Mouse (Mus musculus) cerebellum, postnatal 14 days (tissue): ENCODE results near the gene Fto.

Experiments
- DNase-seq, 2 experiments: peaks; one replicate each; pipeline ENCODE4 v3.0.0; 2021; ENCODE audit warnings: mixed read lengths in 2 of 2

Fto gene

GRCm38 (mm10) chr8:91324916-91325315, 11.6 kb downstream of the Fto start:
- DNase-seq, result no peak

DNA sequence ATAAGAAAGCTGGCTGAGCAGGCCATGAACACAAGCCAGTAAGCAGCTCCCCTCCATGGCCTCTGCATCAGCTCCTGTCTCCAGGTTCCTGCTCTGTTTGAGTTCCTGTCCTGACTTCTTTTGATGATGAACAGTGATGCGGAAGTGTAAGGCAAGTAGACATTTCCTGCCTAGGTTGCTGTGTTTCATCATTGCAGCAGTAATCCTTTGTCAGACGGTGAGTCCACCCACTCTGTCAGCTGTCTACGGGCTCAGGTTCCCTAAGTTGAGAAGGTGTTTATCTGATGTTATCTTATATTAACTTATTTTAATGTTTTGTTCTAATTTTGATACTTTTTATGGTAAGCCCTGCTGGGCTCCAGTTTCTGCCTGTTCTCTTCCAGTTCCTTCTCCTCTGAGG, 12.7 kb downstream of the Fto start:
- no peak for DNase-seq

GRCm38 (mm10) chr8:91326946-91327345, 13.6 kb downstream of the Fto start:
- DNase-seq, result no peak

GRCm38 (mm10) chr8:91327471-91328205, 14.3 kb downstream of the Fto start:
- DNase-seq, result no peak

GRCm38 (mm10) chr8:91329056-91329455, 15.7 kb downstream of the Fto start:
- DNase-seq, result no peak

- DNase-seq, result no peak
These were observed 16.1 kb downstream of the Fto start for GRCm38 (mm10) chr8:91329461-91329850.

DNA sequence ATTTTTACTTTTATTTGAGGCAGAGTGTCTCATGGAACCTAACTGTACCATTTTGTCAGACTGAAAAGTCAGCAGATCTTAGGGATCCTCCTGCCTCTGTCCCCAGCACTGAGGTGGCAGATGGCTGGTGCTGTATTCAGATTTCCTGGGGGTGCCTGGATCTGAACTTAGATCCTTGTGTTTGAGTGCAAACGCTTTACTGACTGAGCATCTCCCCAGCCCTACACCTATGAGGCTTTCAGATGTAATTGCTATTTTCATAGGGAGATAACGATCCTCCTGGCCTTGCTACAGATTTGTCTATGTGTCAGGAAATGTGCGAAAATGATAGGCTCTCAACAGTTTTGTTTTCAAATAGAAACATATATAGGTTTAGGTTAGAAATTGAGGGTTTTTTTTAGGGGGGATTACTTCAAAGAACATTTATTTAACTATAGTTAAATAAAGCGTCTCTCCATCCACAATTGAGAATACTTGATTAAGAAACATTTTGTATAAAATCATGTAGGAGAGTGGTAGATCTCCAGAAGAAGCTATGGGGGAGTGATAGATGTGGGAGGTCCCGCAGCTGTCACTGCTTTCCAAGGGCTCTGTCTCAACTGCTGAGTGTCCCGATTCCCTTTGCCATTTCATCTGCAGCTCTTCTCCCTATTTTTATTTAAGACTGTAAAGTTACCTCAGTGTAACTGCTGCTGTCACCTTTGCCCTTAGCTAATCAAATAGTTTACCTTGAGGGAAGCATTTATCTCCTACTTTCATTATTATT, 25.2 kb downstream of the Fto start:
- no peak for DNase-seq

DNA sequence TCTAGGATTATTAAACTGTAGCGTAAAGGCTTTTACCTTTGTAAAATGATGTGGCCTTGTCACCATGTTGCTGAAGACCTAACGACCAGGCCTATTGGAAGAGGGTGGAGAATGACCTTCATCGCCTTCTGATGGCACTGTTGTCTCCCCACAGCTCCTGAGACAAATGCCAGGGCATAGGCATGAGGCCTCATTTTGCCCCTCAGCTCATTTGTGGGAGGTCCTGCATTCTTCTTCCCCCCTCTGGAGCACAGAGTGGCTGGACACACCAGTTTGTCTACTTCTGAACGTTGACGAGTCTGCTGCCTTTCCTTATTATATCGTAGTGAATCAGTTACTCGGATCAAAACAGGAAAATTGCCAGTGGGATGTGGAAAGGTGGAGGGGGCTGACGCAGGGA, 26.3 kb downstream of the Fto start:
- no peak for DNase-seq

DNA sequence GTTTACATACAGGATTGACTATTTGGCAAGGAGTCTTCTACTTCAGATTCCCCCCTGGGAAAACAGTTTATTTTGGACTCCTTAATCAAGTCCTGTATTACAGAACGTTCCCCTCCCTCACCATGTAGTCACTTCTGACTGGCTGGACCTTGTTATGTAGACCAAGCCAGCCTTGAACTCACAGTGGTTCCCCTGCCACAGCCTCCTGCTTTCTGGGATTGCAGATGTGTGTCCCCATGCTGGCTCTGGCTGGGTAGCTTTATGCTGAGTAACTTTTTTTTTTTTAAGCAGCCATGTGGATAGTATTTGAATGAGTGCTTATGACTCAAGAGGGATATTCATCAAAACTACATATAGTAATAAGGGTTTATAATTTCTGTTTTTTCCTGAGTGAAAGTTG, 27.4 kb downstream of the Fto start:
- no peak for DNase-seq

GRCm38 (mm10) chr8:91342196-91342595, 28.9 kb downstream of the Fto start:
- no peak for DNase-seq

- no peak for DNase-seq
These were observed 29.5 kb downstream of the Fto start for GRCm38 (mm10) chr8:91342798-91343197.

DNA sequence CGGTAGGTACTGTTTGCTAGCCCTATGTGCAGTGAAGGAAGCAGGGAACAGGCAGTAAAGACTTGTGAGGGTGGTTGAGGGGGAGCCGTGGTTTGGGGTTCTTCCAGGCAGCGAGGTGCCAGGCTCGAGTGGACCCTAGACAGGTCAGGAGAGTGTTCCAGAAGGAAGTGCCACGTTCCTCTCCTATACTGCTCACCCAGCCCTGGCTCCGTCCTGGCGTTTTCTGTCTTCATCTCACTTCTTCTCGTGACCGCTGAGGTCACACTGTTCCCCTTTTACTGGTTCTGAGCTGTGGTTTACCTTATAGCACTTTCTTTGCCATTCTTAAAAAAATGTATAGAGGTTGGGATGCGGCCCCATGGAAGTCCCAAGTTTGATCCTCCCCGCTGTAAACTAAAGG, 31.3 kb downstream of the Fto start:
- no peak for DNase-seq

DNA sequence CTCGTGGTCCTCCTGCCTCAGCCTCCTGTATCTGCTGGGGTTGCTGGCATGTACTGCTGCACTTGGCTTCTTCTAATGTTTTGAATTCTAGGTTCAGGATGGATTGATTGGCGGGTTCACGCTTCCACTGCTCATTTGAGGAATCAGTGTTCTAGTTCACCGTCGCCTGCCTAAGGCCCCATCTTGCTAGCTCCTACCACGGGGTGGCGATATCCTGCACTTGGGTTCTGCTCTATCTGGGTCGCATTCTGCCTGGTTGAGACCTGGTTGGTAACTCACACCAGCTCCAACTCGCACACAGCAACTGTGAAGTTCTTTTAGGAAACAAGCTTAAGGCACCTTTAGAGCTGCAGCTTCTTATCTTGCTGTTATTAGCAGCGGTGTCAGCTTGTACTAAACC, 33.8 kb downstream of the Fto start:
- no peak for DNase-seq

- no peak for DNase-seq
These were observed 34.3 kb downstream of the Fto start for GRCm38 (mm10) chr8:91347595-91347994.

DNA sequence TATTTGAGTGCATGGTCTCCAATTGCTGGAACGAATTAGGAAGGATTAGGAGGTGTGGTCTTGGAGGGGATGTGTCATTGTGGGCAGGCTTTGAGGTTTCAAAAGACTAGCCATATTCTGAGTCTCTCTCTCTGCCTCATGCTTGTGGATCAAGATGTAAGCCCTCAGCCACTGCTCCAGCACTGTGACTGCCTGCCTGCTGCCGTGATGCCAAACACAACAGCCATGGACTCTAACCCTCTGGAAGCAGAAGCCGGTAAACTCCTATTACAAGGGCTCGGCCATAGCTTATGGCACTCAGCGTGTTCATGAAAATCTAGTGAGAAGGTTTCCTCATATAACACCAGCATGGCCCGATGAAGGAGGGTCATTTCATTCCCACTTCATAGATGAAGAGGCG, 36.5 kb downstream of the Fto start:
- no peak for DNase-seq

DNA sequence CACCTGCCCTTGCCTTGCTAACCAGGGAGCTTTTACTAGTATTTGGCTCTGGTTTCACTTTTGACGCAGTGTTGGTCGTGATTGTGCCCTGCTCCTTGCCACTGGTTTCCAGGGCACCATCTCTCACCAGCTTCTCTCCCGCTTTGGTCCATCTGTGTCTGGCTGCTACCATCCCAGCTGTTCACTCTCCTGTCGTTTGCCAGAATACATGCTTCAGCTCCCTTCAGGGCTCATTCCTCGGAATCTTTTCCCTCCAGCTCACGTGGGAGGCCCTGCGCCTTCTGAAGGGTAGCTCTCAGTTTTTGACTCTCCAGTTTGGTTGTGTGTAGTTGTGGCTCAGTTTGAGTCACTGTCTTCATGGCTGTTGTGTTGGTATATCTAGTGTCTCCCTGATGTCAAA, 37.3 kb downstream of the Fto start:
- no peak for DNase-seq

GRCm38 (mm10) chr8:91352598-91352997, 39.3 kb downstream of the Fto start:
- DNase-seq, result no peak

- no peak for DNase-seq
These were observed 39.7 kb downstream of the Fto start for GRCm38 (mm10) chr8:91353062-91353461.

GRCm38 (mm10) chr8:91353907-91354306, 40.6 kb downstream of the Fto start:
- DNase-seq, result no peak

DNA sequence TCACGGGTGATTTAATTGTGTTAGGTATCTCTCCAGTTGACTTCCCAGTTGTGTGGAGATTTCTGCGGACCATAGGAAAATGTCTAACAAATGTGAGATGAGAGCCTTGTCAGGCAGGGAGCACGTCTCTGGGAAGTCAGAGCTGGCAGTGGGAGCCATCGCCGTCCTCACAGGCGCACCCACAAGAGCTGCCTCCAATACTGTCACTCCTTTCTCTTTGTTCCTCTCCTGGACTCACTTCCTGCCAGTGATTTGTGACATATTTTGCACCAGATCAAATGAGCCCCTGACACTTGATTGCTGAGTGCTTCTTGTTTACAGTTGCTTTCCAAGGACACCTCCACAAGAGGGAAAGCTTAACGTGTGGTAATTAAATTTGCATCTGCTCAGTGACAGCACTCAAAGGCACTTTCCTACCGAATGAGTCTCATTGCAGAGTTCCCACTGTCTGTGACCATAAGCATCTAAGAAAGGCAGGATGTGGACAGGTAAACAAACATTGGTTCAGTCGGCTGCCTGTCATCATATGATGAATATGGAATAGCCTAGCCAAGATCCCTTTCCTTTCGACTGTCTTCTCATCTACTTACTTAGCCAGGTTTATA, 42.1 kb downstream of the Fto start:
- DNase-seq, result no peak

DNA sequence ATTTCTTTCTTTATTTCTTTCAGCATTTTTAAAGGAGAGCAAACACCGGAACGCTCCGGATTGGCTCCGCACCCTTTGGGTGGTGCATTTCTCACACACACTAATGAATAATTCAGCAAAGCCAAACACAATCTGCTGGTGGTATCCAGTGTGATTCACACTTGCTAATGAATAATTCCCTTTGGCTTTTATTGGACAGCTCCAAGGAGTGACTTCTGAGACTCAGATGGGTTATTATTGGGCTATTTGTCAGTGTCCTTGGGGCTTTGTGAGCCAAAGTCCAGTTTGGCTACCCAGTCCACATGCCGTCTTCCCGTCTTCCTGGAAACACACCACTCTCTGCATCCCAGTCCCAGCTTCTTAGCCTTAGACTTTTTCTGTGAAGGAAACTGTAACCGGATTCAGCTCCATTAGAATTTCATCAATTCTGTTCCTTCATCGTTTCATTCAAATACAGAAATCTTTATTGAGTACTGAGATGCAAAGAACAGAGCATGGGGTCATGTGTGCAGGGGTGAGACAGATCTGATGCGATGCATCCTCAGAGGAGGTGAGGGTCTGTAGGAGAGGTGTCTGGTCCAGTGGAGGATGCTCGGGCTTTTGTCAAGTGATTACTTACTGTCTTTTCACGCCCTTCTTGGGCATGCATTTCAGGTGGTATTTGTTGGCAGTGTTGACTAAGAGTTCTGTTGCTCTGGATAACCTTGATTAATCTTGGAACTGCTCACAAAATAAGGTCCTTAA, 42.8 kb downstream of the Fto start:
- no peak for DNase-seq

DNA sequence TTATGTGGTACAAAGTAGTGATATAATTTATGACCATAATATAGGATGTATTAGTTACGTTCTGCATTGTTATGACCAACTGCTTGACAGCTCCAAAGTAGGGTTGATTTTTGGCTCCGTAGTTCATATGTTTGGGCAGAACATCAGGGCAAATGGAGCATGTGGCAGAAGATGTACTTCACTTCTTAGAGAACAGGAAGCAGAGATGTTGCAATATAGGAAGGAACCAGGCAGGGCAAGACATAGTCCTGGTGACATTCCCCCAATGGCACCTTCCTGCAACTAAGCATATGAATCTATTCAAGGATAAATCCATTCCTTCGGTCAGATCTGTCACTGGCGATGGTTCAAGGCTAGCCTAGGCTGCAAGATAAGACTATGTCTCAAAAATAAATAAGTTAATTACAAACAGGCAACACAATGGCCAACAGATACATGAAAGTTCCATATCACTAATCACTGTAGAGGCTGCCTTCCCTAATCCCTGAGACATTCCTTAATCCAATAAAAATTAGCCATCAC, 44.2 kb downstream of the Fto start:
- DNase-seq, result no peak

GRCm38 (mm10) chr8:91358016-91358415, 44.7 kb downstream of the Fto start:
- no peak for DNase-seq
